ENCODE assay signal across 16 mouse cellular contexts in genomic region chr16:95506051-95506450, GRCm38 (mm10).
"Had no signal": no experiment of that assay in that cellular context is flagged by ENCODE, and none has a peak within 500 bp of the region (broad histone marks: within the 10 kb centered on the region; RNA-seq: fewer than 3 reads in every experiment).

No protein-coding gene starts in this region.

- H3K9me3 ChIP-seq: neural tube, embryonic 13.5 days; neural tube, embryonic 15.5 days; stomach, embryonic 15.5 days had no signal

- DNase-seq: retina, postnatal 1 day; right cerebral cortex, adult 18-20 months; right cerebral cortex, postnatal 14 days; right cerebral cortex, postnatal 25 days; right cerebral cortex, postnatal 4 days; spleen, adult 18-20 months; thymus, adult 18-20 months; thymus, adult 2 months; thymus, postnatal 14 days; thymus, postnatal 25 days; thymus, postnatal 36 days; thymus, postnatal 4 days had no signal

- H3K27ac ChIP-seq: neural tube, embryonic 13.5 days; neural tube, embryonic 15.5 days; stomach, embryonic 15.5 days; stomach, postnatal 0 days had no signal

- H3K4me1 ChIP-seq: neural tube, embryonic 13.5 days; neural tube, embryonic 15.5 days; stomach, embryonic 15.5 days had no signal

- H3K4me3 ChIP-seq: neural tube, embryonic 13.5 days; neural tube, embryonic 15.5 days; stomach, embryonic 15.5 days had no signal

- H3K27me3 ChIP-seq: neural tube, embryonic 13.5 days; neural tube, embryonic 15.5 days; stomach, embryonic 15.5 days had no signal

- H3K9ac ChIP-seq: neural tube, embryonic 13.5 days; neural tube, embryonic 15.5 days; stomach, embryonic 15.5 days had no signal

- H3K36me3 ChIP-seq: neural tube, embryonic 13.5 days; neural tube, embryonic 15.5 days; stomach, embryonic 15.5 days had no signal

- H3K4me2 ChIP-seq: neural tube, embryonic 13.5 days; neural tube, embryonic 15.5 days; stomach, embryonic 15.5 days had no signal
